In genomic region chr12:79625699-79626554, GRCm38 (mm10) we compare ENCODE assay signal across 10 mouse cellular contexts.
A peak's percentile ranks its signal among the peaks of the same experiment; 100 is the strongest.
DNase-seq lines count a peak whose midpoint lies in the region; ATAC-seq lines count a peak whose summit lies in the region.
"Had no signal": no experiment of that assay in that cellular context is flagged by ENCODE, and none has a peak within 500 bp of the region (broad histone marks: within the 10 kb centered on the region; RNA-seq: fewer than 3 reads in every experiment).

No protein-coding gene starts in this region.

- peak; percentile 36 for ATAC-seq in CD4-positive, CD25-positive, alpha-beta regulatory T cell, adult 4 months
- no peak for ATAC-seq in forebrain, embryonic 15.5 days (replicated peaks)
- ATAC-seq in liver, embryonic 11.5 days (replicated peaks; ENCODE audit: low FRiP score) = no peak
- ATAC-seq in cerebellum, adult (ENCODE audit: insufficient number of reproducible peaks, low FRiP score, low TSS enrichment) = no peak
- ATAC-seq: Patski had no signal

- H3K9ac ChIP-seq in forebrain, embryonic 15.5 days (replicated peaks) = no peak overlapping the region
- H3K9ac ChIP-seq in liver, embryonic 11.5 days (ENCODE audit: low read depth, low read length) = no peak overlapping the region

- no peaks in the 10 kb centered on the region for H3K36me3 ChIP-seq in forebrain, embryonic 15.5 days
- no peaks in the 10 kb centered on the region for H3K36me3 ChIP-seq in liver, embryonic 11.5 days (ENCODE audit: control insufficient read depth, insufficient read depth, low read length)

- H3K9me3 ChIP-seq in forebrain, embryonic 15.5 days = no peaks in the 10 kb centered on the region
- no peaks in the 10 kb centered on the region for H3K9me3 ChIP-seq in liver, embryonic 11.5 days (ENCODE audit: control insufficient read depth, low read length)
- H3K9me3 ChIP-seq: megakaryocyte, embryonic 14.5 days had no signal

- H3K4me3 ChIP-seq in forebrain, embryonic 15.5 days = no peak overlapping the region
- no peak overlapping the region for H3K4me3 ChIP-seq in liver, embryonic 11.5 days (ENCODE audit: low read depth, low read length)
- H3K4me3 ChIP-seq: megakaryocyte, embryonic 14.5 days had no signal

- peaks cover 20% of the 10 kb centered on the region for H3K4me1 ChIP-seq in forebrain, embryonic 15.5 days
- peaks cover 16% of the 10 kb centered on the region for H3K4me1 ChIP-seq in liver, embryonic 11.5 days (replicated peaks; ENCODE audit: control insufficient read depth, insufficient read depth, low read length)

- 10% methylated on average over 7 of the region's 7 CpGs for WGBS in forebrain, embryonic 15.5 days
- WGBS in liver, embryonic 11.5 days = 46% methylated on average over 7 of the region's 7 CpGs

- intact Hi-C loops in heart, postnatal 14 days (cut with DNase I) = no loop called here

- peak; percentile 42 to 60 for DNase-seq in heart, adult 9 months (ENCODE audit: low spot score in 2 of 2)
- DNase-seq in heart, postnatal 14 days = no peak
- no peak for DNase-seq in liver, embryonic 11.5 days (ENCODE audit: low spot score)
- DNase-seq in left cerebral cortex, adult 8-10 months (ENCODE audit: low spot score in 2 of 2) = no peak
- no peak for DNase-seq in cerebellum, adult 8-10 months

- no peaks in the 10 kb centered on the region for H3K27me3 ChIP-seq in forebrain, embryonic 15.5 days
- H3K27me3 ChIP-seq in liver, embryonic 11.5 days (replicated peaks; ENCODE audit: control insufficient read depth, insufficient read depth, low read length) = no peaks in the 10 kb centered on the region
- H3K27me3 ChIP-seq: megakaryocyte, embryonic 14.5 days; Patski had no signal

- peak overlapping the region; percentile 25; the same call in 1 of the 2 replicates for H3K27ac ChIP-seq in forebrain, embryonic 15.5 days (replicated peaks)
- H3K27ac ChIP-seq in liver, embryonic 11.5 days (ENCODE audit: low read depth, low read length) = peak overlapping the region; percentile 23; the same call in 1 of the 2 replicates

- H3K4me2 ChIP-seq in forebrain, embryonic 15.5 days (replicated peaks) = no peak overlapping the region
- H3K4me2 ChIP-seq in liver, embryonic 11.5 days = no peak overlapping the region

Comparison
In these comparisons a context has a peak if more than half of its experiments do, and no peak if none do; other contexts are left out.
1. DNase-seq: peak in heart, adult 9 months (2 of 2); none in heart, postnatal 14 days (0 of 2), liver, embryonic 11.5 days (single experiment), left cerebral cortex, adult 8-10 months (0 of 2) and cerebellum, adult 8-10 months (single experiment).